Mouse (Mus musculus) skeletal muscle tissue, adult 2 months (tissue): ENCODE data around the gene Klf6.

ENCODE experiments used
- DNase-seq: peaks from one replicate; pipeline ENCODE4 v3.0.0-alpha.2; 2012; ENCODE audit warnings: low read depth, low spot score

Gene Klf6

DNA sequence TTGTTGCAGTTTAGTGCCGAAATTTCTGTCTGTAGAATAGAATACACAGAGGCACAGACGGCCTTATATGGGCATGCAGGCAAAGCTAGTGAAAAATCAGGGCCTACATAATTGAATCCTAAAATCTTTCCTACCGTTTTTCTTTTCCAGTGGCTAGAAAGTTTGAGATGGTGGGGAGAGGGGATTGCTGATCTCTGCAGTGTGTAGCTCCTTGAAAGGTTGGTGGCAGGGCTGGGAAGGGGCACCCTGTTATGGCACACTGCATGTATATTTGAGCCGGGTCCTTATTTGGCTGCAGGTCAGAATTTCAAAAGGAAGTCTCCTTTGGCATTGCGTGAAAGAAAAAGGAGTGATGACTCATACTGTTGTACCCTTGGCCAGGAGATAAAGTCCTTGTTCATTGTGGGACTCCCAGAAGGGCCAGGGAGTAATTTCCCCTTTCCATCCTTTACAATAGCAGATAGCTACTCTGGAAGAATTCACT is 2.2 kb downstream of the Klf6 start:
- no peak for DNase-seq

DNA sequence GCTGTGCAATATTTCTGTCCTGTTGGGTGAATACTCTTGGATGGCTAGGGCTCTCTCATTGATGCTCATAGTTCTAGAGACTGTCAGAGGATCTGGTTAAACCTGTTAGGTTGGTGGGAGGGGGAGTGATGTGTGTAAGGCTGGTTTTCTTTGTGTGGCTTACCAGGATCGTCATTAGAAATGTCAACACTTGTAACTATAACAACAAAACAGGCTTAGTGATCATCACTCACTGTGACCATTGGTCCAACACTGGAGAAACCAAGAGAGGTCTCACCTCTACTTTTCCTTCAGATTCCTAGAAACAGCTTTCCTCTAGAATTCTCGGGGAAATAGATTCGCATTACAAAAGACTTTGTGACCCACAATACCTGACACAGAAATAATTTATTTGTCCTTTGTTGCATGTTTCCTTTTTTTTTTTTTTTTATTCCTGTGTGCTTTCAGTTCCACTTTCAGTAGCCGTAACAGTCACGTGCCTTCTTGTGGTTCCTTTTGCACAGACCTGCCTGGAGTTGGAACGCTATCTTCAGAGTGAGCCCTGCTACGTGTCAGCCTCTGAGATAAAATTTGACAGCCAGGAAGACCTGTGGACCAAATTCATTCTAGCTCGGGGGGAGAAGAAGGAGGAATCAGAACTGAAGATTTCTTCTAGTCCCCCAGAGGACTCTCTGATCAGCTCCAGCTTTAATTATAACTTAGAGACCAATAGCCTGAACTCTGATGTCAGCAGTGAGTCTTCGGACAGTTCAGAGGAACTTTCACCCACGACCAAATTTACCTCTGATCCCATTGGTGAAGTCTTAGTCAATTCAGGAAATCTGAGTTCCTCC is 3.2 kb downstream of the Klf6 start:
- DNase-seq = no peak

DNA sequence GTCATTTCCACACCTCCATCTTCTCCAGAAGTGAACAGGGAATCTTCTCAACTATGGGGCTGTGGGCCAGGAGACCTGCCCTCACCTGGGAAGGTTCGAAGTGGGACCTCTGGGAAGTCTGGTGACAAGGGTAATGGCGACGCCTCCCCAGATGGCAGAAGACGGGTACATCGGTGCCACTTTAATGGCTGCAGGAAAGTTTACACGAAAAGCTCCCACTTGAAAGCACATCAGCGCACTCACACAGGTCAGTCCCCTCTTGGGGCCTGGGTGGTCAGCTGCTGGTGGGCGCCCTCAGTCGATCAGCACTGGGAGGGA is 3.8 kb downstream of the Klf6 start:
- no peak for DNase-seq

DNA sequence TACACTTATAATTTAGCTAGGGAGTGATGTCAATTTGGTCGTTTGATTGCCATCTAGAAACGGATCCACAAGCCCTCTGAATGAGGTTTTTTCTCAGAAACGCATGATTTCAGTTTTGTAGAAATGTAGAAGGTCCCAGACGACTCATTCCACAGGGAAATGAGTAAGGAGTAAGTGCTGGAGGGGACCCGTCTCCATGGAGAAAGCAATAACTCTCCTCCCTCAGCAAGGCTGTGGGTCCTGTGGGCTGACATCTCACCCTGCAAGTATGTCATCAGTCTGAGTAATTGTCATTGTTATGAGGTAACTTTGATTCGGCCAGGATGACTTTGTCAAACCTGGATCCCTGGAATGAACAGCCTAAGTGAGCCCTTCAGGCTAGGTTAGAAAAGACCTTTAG is 4.8 kb downstream of the Klf6 start:
- DNase-seq = no peak

DNA sequence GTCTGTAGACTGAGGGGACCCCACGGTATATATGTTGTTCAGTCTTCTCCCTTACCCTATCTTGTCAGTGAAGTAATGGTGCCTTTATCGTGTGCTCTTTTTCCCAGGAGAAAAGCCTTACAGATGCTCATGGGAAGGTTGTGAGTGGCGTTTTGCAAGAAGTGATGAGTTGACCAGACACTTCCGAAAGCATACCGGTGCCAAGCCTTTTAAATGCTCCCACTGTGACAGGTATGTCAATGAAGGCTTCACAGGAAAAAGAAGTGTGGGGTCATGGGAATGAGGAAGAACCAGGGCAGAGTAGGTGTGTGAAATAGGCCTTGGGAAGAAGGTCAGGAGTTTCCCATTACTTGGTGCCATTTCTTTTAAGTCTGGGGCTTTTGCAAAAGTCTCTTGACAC is 5.2 kb downstream of the Klf6 start:
- DNase-seq = no peak

DNA sequence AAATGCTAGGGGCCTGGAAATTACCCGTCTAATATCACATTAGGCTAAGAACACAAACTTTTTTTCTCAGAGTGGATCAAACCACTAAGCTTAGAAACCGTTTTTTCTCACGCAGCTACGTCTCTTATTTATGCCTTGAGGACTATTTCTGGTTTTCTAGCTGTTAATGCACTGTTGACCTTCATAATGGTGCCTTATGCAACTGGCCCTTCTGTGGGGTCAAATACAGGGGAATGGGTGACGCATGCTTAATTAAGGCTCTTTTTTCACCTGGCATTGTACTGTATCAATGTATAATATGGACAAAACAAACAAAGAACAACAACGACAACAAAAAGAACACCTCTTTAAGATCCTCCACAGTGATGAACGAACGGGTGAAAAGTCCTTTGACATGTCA is 7.1 kb downstream of the Klf6 start:
- DNase-seq = no peak

DNA sequence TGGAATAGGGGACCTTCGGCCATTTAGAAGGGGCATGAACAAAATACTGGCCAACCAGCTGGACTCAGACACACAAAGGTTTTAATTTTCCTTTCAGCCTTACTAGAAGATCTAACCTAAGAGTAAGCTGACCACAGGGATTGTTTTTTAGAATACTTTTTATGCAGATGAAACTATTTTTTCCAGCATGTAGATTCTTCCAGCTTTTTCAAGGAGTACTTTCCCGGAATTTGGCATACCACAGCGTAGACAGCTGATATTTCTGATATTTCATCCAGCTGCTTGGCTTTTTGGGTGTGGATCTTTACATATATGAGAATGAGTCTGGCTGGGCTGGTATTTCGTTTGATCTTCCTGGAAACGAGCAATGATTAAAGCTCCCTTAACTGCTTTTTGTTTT is 8.2 kb downstream of the Klf6 start:
- no peak for DNase-seq

DNA sequence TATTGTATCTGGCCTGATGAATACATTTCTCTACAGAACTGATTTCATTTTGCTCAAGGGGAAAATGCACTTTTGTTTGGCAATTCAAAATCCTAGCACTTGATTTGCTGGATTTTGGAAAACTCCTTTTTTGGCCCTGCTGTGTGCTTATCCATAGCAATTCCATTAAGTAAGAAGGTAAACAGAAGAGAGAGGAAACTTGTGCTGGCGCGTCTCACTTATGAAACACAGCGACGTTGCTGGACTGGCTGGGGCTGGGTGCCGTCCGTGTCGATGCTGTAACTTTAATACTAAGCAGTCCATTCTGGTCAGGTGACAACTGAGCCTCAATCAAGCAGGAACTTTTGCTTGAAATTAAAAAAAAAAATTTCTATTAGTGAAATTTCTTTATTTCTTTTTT is 8.6 kb downstream of the Klf6 start:
- DNase-seq = no peak

DNA sequence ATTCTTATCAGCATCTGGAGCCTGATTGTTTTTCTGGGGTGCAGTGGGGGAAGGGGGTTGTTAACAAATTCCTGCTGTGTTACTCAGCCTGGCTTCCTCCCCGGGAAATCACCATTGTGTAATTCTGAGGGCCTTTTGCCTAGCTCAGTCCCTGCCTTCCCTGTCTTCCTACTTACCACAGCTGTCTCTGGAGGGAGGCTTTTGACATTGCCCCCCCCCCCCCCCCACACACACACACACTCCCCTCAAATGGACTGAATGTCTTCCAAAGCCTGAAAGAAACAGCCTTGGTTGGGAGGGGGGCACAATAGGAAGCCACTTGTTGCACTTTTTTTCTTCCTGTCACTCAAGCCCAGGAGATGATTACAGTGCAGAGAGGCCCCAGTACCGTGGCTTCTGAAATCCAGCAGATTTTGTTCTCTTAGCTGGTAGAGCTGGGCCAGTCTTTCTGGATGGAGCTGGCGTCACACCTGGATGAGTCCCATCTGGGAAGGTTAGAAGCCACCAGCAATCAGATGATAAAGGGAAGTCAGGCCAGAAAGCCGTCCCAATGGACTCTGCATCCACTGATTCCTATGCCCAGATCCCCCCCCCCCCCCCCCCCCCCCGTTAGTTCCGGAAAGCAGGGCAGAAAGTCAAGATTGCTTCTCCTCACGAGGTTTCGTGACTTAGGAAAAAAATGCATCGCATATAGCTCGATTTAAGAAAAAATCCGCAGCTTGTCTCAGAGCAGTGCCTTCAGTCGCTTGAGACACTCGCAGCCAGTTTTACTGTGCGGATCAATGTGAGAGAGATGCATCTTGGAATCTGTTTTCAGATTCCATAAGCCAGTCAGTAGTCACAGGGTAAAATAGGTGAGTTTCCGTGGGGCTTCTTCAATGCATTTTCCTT is 9.3 kb downstream of the Klf6 start:
- DNase-seq = peak; percentile 81

DNA sequence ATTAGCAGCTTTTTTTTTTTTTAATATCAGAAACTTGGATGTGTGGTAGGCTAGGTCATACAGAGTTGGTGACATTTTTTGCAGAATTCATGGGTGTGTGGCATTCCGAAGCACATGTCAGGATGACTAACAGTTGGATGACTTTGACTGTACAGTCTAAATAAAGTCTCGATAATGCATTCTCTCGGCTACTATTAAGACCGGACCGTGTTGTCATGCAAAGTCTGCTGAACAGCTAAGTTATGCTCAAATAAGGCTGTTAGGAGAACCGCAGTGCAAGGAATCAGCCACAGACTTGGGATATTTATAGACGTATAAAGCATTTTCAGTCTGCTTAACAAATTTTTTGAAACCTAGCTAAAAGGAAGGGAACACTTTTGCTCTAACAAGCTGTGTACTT is 10.1 kb downstream of the Klf6 start:
- no peak for DNase-seq

DNA sequence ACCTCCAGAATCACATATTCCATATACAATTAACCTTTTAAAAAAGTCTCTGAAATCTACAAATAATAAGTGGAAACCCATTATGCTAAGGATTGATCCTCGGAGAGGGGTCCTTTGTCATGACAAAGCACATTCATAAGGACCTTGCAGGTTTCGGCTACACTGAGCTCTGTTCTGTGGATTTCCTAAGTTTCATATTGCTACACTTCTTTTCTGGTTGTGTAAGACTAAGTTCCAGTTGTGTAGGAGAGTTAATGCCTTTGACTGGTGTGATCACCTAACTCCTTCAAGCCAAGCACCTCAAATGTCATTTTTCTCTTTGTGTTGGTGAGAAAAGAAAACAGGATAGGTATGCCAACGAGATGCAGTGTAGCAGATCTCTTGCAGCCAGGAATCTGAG is 12.4 kb downstream of the Klf6 start:
- DNase-seq = no peak

DNA sequence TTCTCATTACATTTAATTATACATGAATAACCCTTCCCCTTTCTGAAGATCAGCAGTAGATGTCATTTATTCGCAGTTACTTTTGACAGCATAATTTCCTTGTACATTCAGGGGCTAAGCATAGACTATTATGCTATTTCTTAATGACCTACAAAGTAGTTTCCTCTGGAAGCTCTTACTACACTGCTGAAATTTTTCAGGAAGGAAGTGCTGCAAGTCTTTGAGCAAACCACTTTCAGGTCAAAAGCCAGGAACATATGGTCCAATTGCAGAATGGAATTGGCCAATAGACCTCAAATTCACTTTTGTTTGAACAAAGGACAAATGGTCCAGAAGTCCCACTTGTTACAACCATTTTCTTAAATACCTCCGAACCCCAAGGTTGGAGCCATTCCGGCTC is 14.2 kb downstream of the Klf6 start:
- no peak for DNase-seq

DNA sequence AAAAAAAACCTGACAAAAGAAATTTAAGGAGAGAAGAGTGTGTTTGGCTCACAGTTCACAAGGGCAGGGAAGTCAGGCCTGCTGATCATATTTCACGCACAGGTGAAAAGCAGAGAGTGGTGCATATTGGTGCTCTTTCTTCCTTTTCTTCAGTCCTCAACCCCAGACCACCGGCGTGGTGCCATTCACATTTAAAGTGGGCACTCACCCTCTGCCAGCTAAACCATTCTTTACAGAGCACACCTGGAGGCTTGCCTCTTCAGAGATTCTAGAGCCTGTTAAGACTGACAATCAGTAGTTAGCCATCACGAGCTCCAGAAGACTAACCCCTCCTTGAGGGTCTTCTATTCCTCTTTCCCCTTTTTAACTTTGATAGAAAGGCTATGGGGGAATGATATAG is 17.5 kb downstream of the Klf6 start:
- no peak for DNase-seq

DNA sequence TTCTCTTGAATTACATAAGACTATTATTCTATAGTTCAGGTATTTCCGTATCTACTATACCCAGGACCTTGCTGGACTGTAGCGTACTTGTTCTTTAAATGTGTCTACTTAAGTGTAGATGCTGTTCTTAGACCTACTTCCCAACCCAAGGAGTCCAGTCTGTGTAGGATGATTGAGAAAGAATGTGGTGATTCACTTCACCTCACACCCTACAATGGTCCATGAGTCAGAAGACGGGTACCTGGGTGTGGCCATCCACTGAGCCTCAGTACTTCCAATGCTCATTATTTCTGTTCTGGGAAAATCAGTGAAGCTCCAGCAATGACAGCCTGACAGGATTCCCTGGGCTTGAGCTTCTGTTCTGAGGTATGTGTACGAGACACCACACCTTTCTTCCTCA is 25.5 kb downstream of the Klf6 start:
- no peak for DNase-seq

DNA sequence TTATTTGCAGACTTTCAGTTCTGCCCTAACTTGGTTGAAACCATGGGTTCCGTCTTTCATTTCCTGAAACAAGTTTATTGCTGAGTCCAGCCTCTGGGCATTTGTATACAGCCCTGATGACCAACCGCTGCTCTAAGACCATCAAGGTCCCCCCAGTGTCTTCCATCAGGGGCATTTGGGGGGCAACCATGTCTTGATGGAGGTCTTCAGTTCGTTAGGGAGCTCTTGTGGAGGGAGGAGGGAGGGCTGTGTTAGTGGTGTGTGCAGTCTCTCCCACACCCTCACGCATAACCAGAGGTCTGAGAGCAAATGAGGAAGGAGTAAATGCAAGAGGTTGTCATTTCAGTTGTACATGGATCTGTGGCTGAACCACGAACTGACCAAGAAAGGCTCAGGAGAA is 26.9 kb downstream of the Klf6 start:
- no peak for DNase-seq

DNA sequence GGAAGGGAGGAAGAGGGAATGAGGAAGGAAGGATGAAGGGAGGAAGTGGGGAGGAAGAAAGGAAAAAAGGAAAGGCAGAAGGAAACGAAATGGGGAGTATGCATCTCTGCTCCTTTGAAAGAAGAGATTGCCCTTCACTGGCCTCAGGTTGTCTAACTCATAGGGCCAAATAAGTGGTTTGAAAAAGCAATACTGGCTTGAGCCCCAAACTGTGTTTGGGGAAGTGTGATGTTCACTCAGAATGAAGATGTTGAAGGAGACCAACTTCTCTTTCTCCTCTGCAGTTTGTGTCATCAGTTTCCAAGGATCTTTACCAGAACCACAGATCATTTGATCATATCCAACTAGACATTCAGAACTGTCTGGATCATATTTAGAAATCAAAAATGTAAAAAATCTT is 27.4 kb downstream of the Klf6 start:
- DNase-seq = no peak

DNA sequence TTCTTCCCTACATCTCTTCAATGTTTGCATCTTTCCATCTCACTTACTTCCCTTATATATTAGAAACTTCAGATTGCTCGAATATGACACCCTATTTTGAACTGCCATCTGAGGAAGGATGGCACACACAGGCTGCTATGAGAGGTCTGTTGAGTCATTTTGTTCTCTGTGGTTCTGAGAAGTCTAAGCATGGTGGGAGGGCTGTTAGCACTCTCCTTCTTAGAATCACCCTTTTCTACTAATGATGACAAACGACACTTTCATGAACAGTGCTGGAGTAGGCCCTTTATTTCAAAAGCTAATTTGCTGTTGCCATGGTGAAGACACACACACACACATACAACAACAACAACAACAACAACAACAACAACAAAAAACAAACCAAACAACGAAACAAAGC is 28.8 kb downstream of the Klf6 start:
- DNase-seq = no peak

DNA sequence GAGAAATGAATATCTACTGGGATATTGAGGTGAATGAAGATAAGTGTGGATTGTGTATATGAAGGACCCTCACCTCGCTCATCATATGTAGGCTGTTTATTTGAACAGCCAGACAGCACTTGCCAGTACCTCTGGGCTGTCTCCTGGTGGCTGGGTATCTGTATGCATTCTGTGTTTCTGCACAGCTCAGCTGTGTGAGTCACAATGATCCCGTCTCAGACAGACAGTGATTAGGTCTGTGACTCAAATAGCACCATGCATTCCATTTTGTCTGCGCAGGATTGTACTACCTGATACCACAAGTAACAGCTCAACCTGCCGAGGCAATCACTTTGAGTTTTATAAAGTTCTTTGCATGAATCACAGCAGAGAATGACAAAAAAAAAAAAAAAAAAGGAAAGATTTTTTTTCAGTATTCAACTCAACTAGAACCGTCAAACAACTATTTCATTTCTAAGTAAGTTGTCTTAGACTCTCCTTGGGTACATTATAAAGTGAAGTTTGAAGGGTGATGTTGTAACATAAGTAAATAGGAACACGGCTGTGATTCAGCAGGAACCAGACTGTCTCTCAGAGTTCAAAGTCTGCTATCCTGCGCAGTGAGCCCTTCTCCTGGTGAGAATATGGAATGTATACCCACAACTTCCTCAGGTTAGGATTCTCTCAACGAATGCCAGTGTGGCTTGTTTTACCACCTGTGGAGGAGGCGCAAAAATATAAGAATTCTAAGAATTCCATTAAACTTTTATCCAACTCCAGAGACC is 31.6 kb downstream of the Klf6 start:
- DNase-seq = no peak

DNA sequence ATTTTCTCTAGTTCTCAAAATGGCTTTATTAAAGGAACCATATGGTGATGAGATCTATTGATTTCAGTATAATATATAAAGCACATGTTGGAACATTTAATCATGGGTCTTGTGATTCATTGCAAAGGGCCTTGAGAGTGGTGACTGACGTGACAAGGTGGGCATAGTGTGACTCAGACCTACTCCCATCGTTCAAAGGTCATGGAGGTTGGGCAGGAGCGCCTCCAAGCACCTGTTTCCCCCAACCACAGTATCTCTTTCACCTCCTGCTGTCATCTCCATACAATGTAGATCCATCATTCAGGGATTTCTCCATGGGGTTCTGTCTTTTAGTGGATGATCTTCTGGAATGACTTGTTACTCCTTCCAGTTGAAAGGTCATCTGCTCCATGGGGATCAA is 33.6 kb downstream of the Klf6 start:
- no peak for DNase-seq

DNA sequence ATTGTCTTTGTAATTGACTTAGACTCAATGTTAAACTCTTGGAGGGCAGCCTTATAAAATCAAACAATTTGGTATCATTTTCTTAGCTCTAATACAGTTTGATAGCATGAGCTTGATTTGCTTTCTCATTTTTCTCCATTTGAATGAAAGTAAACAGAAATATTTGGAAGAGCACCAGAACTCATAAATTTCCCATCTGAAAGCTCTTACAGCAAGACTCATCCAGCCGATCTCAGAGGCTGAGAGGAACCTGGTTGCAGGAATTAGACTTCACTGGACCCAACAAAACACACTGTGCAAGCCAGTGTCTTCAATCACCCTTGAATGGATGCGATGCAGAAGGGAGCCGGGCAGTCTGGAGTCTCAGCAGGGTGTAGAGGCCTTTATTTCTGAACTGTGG is 34.6 kb downstream of the Klf6 start:
- DNase-seq = no peak

DNA sequence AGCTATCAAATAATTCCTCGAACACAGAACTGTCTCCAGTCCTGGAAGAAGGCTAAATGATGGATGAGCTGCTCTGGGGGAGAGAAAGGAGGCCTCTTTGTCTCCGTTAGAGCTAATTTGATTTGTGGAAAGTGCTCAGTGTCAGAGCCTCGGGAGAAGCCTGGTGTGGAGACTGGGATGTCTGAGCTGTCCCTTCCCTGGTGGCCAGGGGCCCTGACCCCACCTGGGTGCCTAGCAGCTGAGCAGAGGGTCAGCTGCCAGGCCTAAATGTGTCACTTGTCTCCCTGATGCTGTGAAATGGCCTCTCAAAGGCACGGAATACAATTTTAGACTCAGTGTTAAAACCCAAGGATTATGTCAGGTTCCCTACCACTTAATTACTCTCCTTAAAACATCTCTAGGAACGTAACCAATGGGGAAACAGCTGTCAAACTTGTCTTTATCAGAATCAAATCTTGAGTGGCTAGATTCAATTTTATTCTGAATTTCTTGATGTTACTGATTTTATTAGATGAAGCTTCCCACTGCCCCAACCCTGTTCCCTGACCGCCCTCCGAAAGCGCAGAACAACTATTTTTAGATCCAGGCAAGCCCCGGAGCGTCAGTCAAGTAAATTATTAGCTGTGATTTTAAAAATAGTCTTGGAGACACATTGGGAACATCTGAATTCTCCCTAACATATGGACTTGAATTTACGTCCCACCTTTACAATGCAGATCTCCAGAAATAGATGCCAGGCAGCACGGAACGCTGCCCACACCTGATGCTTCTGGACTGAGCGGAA is 36.1 kb downstream of the Klf6 start:
- DNase-seq = no peak

DNA sequence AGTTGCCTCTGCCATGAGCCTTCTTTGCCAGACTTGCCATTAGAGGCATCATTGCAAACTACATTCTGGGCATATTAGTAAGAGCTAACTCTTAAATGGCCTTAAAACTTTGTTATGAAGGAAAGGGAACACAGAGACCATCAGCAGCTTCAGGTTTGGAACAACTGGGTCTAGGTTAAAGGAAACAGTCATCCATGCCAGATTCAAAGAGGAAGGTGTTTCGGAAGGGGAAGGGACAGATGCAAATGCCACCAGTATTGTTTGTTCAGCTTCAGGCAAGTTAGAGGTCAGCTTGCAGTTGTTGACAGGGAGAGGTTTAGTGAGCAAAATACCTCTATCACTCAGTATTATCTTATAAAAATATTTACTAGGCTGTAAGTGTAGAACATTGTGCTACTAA is 37.7 kb downstream of the Klf6 start:
- DNase-seq = no peak
